Mouse (Mus musculus) kidney, adult 9 months (tissue): ENCODE data around the gene Tiam2.

ENCODE experiments used
- DNase-seq: peaks from one replicate; pipeline ENCODE4 v3.0.0; 2022

The Tiam2 gene

GRCm38 (mm10) chr17:3453946-3454345 is 127.6 kb downstream of the Tiam2 start:
- DNase-seq = no peak

- peak; percentile 69 for DNase-seq
These were observed 128.5 kb downstream of the Tiam2 start for GRCm38 (mm10) chr17:3454850-3455249.

- DNase-seq = no peak
These were observed 131.7 kb downstream of the Tiam2 start for GRCm38 (mm10) chr17:3457914-3458681.

GRCm38 (mm10) chr17:3465861-3466260 is 139.5 kb downstream of the Tiam2 start:
- no peak for DNase-seq

- DNase-seq = no peak
These were observed 140.3 kb downstream of the Tiam2 start for GRCm38 (mm10) chr17:3466681-3467080.

- no peak for DNase-seq
These were observed 141.4 kb downstream of the Tiam2 start for GRCm38 (mm10) chr17:3467636-3468324.

- DNase-seq = no peak
These were observed 145.6 kb downstream of the Tiam2 start for GRCm38 (mm10) chr17:3472018-3472417.

- DNase-seq = no peak
These were observed 150.2 kb downstream of the Tiam2 start for GRCm38 (mm10) chr17:3476546-3476945.

- DNase-seq = peak; percentile 16
These were observed 155.5 kb downstream of the Tiam2 start for GRCm38 (mm10) chr17:3481576-3482575.

GRCm38 (mm10) chr17:3483091-3483490 is 156.7 kb downstream of the Tiam2 start:
- no peak for DNase-seq

- DNase-seq = no peak
These were observed 159.5 kb downstream of the Tiam2 start for GRCm38 (mm10) chr17:3485851-3486250.

GRCm38 (mm10) chr17:3487211-3487610 is 160.8 kb downstream of the Tiam2 start:
- DNase-seq = no peak

- DNase-seq = peak; percentile 71
These were observed 161.6 kb downstream of the Tiam2 start for GRCm38 (mm10) chr17:3487721-3488601.

GRCm38 (mm10) chr17:3490216-3490895 is 164.0 kb downstream of the Tiam2 start:
- peak; percentile 64 for DNase-seq

- peak; percentile 16 for DNase-seq
These were observed 164.7 kb downstream of the Tiam2 start for GRCm38 (mm10) chr17:3491065-3491464.

GRCm38 (mm10) chr17:3491667-3492066 is 165.3 kb downstream of the Tiam2 start:
- DNase-seq = no peak

GRCm38 (mm10) chr17:3495576-3495975 is 169.2 kb downstream of the Tiam2 start:
- no peak for DNase-seq

- peak; percentile 72 for DNase-seq
These were observed 169.7 kb downstream of the Tiam2 start for GRCm38 (mm10) chr17:3496080-3496479.

GRCm38 (mm10) chr17:3498086-3498485 is 171.7 kb downstream of the Tiam2 start:
- DNase-seq = peak; percentile 31

- no peak for DNase-seq
These were observed 172.2 kb downstream of the Tiam2 start for GRCm38 (mm10) chr17:3498580-3498979.

- DNase-seq = no peak
These were observed 173.1 kb downstream of the Tiam2 start for GRCm38 (mm10) chr17:3499468-3499867.
